Mouse (Mus musculus) c-Kit-negative CD71-positive TER-119-positive erythroid progenitor cells, embryonic 14.5 days (primary cell): ENCODE measurements around the gene Adipor1.
"Not testable (repeated sequence)": the region's sequence is repeated elsewhere in the genome, so short reads cannot be mapped to it uniquely, and the experiment has no call there.

ENCODE experiments used
- DNase-seq: peaks from one replicate; pipeline ENCODE4 v3.0.0-alpha.2; 2013; ENCODE audit warnings: low read depth, low spot score

Gene Adipor1

DNA sequence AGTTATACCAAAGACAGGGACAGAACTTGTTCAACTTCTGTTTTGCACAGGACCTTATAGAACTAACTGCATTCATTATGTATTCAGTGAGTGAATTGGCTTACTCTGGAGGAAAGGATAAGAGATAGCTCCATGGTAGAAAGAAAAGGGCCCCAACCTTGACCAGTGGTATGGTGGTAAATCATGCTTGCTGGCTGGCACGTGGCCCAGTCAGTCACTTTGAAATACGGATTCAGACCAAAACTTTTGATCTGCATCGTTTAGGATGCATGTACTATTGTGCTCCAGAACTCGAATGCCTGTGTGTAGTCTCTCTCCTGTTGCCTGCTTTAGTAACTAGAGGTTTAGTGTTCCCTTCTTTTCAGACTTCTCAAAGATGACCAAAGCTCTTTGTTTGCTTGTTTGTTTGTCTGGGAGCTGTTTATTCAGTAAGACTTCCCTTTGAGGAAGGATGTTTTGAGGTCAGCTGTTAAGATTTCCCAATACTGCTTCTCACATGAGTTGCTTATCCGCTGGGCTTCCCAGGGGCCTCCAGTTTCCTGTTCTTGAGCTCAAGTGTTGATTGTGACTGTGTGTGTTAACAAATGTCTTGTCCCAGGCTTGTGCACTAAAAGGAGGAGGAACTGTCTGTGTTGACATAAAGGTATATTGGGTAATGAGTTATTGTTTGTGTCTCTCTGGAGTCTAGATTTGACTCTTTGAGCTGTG is 4.7 kb downstream of the Adipor1 start:
- DNase-seq = no peak

DNA sequence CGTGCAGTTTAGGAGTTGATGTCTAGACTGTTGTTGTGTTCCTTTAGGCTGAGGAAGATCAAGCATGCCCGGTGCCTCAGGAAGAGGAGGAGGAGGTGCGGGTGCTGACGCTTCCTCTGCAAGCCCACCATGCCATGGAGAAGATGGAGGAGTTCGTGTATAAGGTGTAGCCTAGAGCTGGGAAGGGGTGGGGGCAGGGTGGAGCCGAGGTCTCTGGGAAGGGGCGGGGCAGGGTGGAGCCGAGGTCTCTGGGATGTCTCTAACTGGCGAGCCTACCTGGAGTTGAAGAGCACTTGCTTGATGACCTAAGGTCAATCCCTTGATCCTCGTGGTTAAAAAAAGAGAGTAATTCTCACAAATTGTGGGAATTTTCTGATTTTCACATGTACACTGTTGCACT is 8.7 kb downstream of the Adipor1 start:
- no peak for DNase-seq

DNA sequence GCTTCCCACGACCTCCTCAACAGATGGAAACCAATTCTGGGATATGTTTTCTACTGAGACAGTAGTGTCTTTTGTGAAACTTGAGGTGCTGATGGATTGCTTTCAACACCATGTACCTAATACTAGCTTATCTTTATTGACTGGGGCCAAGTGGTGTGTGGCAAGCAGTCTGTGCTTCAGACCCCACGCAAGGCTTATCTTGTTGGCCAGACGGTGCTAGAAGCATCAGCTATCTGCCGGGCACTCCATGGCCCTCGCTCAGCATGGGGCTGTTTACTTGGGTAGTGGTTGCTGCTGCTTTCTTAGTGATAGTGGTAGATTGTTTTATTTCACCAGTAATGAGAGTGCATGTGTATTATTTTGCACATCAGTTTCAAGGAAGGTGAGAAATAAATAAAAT is 11.1 kb downstream of the Adipor1 start:
- peak; percentile 89 for DNase-seq

DNA sequence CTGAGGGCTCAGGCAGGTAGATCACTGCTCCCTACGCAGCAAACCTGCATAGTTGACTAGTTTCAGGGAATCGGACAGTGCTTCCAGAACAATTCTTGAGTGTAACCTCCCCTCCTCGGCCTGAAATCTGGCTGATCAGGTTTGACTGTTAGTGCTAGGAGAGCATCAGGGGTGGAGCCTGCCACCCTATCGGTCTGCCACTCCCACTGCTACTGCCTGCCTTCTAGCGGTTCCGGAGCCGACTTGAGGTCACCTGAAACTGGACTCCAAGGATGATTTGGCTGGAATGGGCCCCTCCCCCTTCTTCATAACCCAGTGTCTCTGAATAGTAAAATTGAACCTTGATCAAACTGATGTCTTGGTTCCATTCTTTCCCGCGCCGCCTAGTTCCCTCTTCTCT is 17.8 kb downstream of the Adipor1 start:
- no peak for DNase-seq

DNA sequence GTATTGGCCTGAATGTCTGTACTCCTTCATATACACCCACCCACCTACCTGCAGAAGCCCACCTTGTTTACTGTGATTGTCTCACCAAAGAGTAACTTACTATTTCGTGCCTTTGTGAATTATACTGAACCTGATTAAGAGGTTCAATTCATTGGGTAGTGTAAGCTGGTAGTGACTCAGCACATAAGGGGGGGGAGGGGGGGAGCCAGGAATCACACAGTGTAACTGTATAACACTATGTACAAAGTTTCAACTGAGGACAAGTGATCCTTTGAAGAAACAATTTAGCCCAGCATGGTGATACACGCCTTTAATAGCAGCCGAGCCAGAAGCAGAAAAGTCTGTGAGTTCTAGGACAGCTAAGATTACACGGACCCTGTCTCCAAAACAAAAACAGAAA is 18.3 kb downstream of the Adipor1 start:
- no peak for DNase-seq

DNA sequence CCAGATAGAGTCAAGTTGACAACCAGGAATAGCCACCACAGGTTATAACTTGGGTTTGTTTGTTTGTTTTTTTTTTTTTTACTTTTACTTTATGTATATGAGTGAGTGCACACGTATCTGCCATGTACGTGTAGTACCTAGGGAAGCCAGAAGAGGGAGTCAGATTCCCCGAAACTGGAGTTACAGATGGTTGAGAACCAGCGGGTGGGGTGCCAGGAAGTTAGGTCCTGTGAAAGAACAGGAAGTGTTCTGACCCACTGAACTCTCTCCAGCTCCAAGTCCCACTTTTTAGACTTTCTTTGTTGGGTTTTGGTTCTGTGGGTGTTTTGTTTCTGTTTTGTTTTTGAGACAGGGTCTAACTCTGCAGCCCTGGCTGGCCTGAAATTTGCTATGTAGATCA is 20.2 kb downstream of the Adipor1 start:
- DNase-seq = peak; percentile 69

DNA sequence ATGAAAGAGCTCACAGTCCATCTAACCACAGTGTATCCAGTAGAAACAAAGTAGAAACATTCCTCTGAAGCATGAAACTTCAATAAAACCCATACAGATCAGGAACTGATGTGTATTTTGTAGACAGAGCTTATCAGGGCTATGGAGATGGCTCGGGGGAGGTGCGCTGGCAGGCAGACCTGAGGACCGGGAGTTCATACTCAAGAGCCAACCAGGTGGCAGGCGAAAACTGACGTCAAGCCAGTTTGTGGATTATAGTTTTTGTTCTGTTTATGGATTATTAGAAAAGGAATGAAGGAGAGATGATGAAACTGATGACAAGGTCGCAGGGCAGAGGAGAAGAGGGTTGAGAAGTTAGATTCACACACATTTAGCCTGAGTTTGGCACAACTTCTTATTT is 25.3 kb downstream of the Adipor1 start:
- no peak for DNase-seq

DNA sequence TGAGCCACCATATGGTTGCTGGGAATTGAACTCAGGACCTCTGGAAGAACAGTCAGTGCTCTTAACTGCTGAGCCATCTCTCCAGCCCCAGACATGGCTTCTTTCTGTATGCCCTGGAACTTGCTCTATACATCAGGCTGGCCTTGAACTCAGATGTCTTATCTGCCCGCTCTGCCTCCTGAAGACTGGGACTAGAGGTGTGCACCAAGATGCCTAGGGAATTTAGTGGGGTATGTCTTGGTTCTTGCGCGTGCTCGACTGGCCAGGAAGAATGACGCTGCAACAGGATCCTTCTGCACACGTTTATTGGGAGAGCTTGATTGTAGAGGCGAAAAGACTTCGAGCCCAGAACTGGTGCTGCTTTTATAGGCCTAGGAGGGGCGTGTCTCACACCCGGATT is 26.6 kb downstream of the Adipor1 start:
- not testable (repeated sequence) for DNase-seq

DNA sequence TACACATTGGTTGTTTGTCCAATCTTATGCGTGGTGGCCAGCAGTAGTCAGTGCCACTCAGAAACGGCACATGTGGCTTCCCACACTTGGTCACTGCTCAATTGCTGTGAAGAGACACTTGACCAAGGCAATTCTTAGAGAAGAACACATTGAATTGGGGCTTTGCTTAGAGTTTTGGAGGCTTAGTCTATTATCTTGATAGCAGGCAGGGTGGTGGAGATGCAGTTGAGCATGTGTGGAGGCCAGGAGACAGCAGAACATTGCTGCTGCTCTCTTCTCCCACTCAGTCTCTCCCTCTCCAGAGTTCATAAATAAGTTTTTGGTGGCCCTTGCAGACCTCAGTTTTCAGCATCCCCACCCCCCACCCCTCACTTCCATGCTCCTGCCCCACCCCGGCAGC is 27.2 kb downstream of the Adipor1 start:
- DNase-seq = no peak

DNA sequence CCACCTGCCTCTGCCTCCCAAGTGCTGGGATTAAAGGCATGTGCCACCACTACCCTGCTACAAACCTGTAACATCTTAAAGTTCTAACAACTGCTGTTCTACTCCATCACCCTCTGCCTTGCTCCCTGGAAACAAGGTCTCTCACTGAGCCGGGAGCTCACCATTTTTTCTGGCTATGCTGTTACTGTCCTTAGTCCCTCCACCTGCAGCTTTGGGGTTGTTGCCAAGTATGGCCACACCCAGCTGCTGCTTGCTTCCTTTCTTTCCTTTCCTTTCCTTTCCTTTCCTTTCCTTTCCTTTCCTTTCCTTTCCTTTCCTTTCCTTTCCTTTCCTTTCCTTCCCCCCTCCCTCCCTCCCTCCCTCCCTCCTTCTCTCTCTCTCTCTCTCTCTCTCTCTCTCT is 28.1 kb downstream of the Adipor1 start:
- DNase-seq = not testable (repeated sequence)

DNA sequence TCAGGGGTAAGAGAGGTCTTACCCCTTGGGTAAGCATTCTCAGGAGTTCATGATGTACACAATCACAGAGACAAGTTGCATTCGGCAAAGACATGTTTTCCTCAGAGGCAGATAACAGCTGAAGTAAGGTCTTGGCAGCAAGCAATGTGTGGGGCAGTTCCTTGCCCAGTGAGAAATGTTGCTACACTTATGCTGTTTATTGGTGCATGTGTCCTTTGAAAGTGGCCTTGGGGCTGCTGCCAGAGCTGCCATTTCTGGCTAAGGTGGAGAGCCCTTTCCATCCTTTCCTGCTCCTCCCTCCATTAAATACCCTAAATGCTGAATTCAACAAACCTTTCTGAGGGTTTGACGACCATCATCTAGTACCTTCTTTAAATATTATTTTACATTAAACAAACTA is 30.2 kb downstream of the Adipor1 start:
- no peak for DNase-seq

DNA sequence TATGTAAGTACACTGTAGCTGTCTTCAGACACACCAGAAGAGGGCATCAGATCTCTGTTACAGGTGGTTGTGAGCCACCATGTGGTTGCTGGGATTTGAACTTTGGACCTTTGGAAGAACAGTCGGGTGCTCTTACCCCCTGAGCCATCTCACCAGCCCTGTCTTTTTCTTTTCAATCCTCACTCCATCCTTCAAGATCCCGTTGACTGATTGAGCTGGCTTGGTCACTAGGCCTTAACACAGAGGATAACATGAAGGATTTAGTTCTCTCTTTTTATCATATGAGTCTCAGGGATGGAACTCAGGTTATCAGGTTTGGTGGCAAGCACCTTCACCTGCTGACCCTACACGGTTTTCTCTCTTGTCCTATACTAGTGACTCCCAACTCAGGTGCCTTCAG is 33.4 kb downstream of the Adipor1 start:
- DNase-seq = not testable (repeated sequence)

DNA sequence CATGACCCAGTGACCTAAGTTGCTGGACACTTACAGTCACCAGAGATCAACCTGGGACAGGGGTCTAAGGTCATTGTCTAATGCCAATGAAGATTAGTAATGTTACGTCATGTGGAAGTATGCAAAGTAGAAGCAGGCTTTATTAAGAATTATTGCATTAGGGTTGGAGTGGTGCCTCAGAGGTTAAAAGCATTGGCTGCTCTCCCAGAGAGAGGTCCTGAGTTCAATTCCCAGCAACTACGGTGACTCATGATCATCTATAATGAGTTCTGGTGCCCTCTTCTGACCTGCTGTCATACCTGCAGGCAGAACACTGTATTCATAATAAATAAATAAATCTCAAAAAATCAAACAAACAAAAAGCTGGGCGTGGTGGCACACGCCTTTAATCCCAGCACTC is 35.0 kb downstream of the Adipor1 start:
- DNase-seq = no peak

DNA sequence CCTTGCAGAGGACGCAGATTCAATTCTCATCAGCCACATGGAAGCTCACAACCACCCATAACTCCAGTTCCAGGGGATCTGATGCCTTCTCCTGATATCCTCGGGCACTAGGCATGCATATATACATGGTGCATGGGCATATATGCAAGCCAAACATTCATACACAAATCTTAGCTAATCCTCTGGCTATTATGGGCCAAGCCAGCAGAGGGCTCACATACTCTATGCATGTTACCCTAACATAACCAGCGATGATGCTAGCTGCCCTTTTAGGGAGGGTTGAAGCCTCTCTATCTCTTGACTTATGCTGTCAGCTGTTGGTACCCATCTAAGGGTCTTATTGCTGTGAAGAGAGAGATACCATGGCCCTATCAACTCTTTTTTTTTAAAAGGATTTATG is 35.8 kb downstream of the Adipor1 start:
- no peak for DNase-seq

DNA sequence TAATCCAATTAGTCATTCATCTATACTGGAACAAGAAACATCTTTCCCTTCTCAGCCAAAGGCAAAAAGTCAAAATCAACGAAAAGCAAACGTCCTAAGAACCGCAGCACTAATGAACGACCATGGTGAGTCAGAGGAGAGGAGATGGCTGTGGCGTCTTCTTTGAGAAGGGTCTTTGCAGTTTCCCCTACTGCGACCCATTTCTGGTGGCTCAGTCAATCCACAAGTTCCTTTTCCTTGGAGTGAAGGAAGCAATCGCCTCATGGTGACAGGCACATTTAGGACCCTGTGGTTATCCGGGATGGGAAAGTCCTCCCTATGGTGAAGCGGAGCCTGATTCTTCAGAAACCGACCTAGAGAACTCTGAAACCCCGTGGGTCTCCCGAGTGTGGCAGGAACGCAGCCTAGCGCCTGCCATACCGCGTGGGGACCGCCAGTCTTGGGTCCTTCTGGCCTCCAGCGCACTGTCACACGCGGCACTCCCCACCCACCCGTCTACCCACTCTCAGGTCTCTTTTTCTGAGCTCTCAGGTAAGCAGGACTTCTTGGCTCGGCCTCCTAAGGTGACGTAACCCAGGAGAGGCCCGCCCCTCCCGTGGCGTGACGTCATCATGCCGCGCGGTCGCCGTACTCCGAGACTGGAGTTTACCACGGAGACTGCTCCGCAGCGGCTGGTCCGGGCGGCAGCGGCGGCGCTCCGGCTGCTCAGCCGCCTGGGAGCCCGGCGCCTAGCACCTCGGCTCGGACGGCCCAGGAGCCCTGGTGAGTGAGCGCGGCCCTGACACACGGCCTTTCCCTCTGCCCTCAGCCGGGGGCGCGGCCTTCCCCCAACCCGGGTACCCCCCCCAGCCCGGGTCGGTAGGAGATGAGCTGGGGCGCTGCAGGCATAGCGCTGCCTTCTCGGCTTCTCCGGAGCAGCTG is 40.0 kb downstream of the Adipor1 start, which contains the start of gene Klhl12:
TSS of gene Klhl12 (plus strand) at position 628 of the 921 bp plus-strand sequence.
- DNase-seq = peak; percentile 89

DNA sequence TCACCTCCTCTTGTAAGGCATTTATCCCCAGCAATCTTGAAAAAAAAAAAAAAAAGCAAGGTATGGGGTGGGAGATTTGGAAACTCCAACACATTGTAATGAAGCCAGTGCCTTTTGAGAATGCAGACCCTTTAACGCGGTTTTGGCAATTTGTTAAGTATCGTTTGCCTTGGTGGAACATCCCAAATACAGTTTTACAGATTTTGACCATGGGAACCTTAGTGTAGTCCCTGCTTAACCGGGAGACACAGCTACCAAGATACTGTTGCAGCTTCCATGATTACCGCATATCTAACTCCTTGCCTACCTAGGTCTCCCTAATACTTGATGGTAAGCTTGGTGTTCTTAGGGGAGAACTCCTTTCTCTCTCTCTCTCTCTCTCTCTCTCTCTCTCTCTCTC is 40.9 kb downstream of the Adipor1 start:
- no peak for DNase-seq

DNA sequence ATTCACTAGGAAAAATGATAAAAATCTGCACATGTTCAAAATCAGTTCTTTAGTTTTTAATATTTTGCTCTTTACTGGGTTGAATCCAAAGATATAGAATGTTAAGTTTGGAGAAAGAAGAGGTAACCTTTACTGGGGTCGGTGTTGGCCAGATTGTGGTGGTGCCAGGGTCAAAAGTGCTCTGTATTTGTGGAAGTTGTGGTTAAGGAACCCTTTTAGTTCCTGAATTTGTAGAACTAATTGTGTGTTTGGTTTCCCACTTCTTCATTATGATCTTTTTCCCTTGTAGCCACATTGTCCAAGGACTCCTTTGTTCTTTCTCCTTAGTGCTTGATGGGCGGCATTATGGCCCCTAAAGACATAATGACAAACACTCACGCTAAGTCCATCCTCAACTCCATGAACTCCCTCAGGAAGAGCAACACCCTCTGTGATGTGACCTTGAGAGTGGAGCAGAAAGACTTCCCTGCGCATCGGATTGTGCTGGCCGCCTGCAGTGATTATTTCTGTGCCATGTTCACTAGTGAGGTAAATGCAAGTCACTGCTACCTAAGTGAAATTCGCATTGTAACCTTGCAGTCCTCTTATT is 43.1 kb downstream of the Adipor1 start:
- DNase-seq = no peak

DNA sequence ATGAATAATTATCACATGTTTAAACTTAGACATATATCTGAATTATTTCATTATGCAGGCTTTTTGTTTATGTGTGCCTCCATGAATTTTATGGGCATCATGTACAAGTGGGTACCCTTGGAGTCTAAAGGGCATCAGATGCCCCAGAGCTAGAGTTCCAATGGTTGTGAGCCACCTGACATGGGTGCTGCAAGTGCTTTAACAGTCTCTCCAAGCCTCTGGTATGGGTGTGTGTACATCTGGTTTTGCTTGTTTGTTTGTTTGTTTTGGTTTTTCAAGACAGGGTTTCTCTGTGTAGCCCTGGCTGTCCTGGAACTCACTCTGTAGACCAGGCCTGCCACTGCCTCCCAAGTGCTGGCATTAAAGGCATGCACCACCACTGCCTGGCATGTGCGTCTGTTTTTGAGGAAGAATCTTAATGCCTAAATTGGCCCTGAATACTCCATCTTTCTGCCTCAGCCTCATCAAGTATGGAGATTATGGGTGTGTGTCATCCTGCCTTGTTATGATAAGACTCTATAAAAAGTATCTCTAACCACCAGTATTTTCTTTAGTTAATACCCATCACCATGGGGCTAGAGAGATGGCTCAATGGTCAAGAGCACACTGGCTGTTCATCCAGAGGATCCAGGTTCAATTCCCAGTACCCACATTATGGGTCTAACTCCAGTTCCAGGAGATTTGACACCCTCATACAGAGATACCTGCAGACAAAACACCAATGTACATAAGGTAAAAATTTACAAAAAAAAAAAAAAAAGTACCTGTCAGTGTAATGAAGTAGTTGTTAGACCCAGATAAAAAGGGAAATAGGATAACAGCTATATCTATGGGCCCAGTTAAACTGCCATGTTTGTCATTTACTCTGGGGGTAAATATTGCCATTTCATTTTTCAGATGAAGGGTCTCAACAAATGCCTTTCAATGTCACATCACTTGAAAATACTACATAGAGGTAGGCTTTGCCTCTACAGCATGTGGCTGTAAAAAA is 45.4 kb downstream of the Adipor1 start:
- DNase-seq = peak; percentile 70
